Mouse (Mus musculus) neural tube, embryonic 14.5 days (tissue): ENCODE results near the gene Plcl1. TPM values are rescaled to one million over a fixed set of nuclear protein-coding genes. Genes with fewer than 3 reads are reported as not detected.
A peak's percentile ranks its signal among the peaks of the same experiment; 100 is the strongest.

Source experiments
- ATAC-seq: fragments of 200-750 bp; cut with Nextera tagmentation; 2 replicates; pipeline ENCODE4 v1.8.0; 2017; ENCODE audit warnings: low read depth, mild to moderate bottlenecking, moderate TSS enrichment, moderate library complexity
- H3K27ac ChIP-seq: fragments of 300-500 bp; sonication (generic); 2 replicates; pipeline ENCODE4 v1.5.1; 2014; ENCODE audit warnings: low read depth, mild to moderate bottlenecking, control low read depth, low read length, moderate library complexity, mixed read lengths
- H3K27me3 ChIP-seq: fragments of 300-500 bp; sonication (generic); 2 replicates; pipeline ENCODE4 v1.6.1; 2014; ENCODE audit warnings: low read length; ENCODE audit not compliant: control insufficient read depth, insufficient read depth
- H3K36me3 ChIP-seq: fragments of 300-500 bp; sonication (generic); 2 replicates; pipeline ENCODE4 v1.6.1; 2014; ENCODE audit warnings: low read length, mixed read lengths; ENCODE audit not compliant: control insufficient read depth, insufficient read depth
- H3K4me1 ChIP-seq: fragments of 300-500 bp; sonication (generic); 2 replicates; pipeline ENCODE4 v1.6.1; 2014; ENCODE audit warnings: low read length; ENCODE audit not compliant: control insufficient read depth, insufficient read depth
- H3K4me2 ChIP-seq: fragments of 300-500 bp; sonication (generic); 2 replicates; pipeline ENCODE4 v1.6.1; 2014; ENCODE audit warnings: mild to moderate bottlenecking, low read depth, low read length, control low read depth
- H3K4me3 ChIP-seq: fragments of 300-500 bp; sonication (generic); 2 replicates; pipeline ENCODE4 v1.5.1; 2014; ENCODE audit warnings: low read depth, low read length, control low read depth, mixed read lengths
- H3K9ac ChIP-seq: fragments of 300-500 bp; sonication (generic); replicated peaks from 2 replicates; pipeline ENCODE4 v1.6.1; 2014; ENCODE audit warnings: low read depth, mild to moderate bottlenecking, control low read depth, low read length, mixed read lengths
- H3K9me3 ChIP-seq: fragments of 300-500 bp; sonication (generic); 2 replicates; pipeline ENCODE4 v1.6.1; 2016; ENCODE audit warnings: low read length; ENCODE audit not compliant: control insufficient read depth
- WGBS: fragments of 180-500 bp; shearing (Covaris S2); extraction: QIAGEN DNeasy Blood & Tissue Kit; methylation state at CpG from one replicate; pipeline ENCODE4 v1.1.7; 2014; 5-methylcytosine and 5-hydroxymethylcytosine counted together
- polyA plus RNA-seq: library from polyadenylated mRNA; unstranded; fragments of >200 nt; fragmentation: Nextera tagmentation; extraction: Ambion mirVana; gene quantifications from 2 replicates; pipeline ENCODE4 v1.2.1, GENCODE M21; 2014

Gene Plcl1
- 5.4 and 6.9 TPM in 2 replicates for polyA plus RNA-seq

DNA sequence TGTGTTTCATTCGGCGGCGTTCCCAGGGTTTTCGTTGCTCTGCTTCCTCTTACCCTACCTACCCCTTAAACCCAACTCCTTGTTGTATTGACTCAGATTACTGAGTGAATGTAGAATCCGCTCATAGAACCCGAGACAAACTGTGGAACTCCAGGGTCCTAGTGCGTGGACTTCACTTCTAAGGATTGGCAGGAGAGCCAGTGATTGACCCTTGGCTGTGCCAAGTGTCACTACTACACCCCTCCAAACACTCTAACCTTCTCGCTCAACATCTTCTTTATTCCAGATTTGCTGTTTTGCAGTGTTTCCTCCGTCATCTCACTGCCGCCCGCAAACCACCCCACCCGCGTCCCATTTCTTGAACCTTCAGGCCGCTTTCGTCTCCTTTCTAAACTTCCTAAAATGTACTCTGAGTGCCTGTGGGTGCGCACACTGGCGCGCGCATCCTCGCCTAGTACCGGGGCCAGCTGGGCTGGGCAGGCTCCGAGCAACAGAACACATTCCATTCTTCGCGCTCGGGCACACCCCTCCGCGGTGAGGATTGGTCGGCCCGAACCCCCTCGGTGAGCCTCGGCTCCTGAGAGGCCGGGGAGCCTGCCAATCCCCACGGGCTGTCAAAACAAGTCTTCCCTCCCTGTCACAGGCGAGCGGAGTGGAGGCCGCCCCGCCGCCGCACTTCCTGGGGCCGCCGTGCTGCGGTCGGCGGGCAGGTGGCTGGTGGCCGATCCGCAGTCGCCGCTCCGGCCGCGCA lies at the start of gene Plcl1:
Gene Plcl1, plus strand, starts transcription at position 650 of the 751 bp plus-strand sequence.
- 2% methylated on average over 50 of the region's 51 CpGs for WGBS
- H3K4me1 ChIP-seq, result peaks cover 6% of the 10 kb centered on the region
- H3K27ac ChIP-seq, result peak within 1 kb of the TSS; percentile 52
- H3K4me2 ChIP-seq, result peak within 1 kb of the TSS; percentile 91
- peak within 1 kb of the TSS; percentile 78 for H3K4me3 ChIP-seq
- H3K36me3 ChIP-seq, result no peaks in the 10 kb centered on the region
- H3K9me3 ChIP-seq, result no peaks in the 10 kb centered on the region
- peak within 1 kb of the TSS; percentile 77 for H3K9ac ChIP-seq
- H3K27me3 ChIP-seq, result no peaks in the 10 kb centered on the region
- ATAC-seq, result peak; percentile 99

DNA sequence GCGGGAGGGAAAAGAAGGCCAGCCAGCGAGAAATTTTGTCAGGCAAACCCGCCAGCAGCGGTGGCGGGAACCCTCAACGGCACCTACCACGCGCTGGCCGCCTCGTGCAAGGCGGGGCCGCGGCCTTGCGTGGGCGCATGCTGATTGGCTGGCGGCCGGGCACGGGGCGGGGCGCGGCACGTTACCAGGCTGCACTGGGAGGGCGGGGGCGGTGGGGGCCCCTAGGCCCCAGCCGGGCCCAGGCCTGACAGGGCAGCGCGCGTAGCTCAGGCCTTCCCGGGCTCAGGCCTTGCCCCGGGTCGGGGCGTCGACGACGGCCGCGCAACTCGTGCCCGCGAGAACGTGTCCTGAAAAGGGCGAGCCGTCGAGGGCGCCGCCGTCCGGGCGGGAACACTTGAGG lies 43.1 kb upstream of the Plcl1 start:
- no peak overlapping the region; the same call in 1 of the 2 replicates for H3K4me2 ChIP-seq
- no peaks in the 10 kb centered on the region for H3K36me3 ChIP-seq
- WGBS, result 45% methylated on average over 47 of the region's 49 CpGs
- H3K4me1 ChIP-seq, result no peaks in the 10 kb centered on the region
- peak; percentile 31; the same call in 1 of the 2 replicates for ATAC-seq
- no peak overlapping the region for H3K27ac ChIP-seq
- H3K27me3 ChIP-seq, result peaks cover 11% of the 10 kb centered on the region
- H3K4me3 ChIP-seq, result peak overlapping the region; percentile 43
- H3K9ac ChIP-seq, result no peak overlapping the region
- no peaks in the 10 kb centered on the region for H3K9me3 ChIP-seq

DNA sequence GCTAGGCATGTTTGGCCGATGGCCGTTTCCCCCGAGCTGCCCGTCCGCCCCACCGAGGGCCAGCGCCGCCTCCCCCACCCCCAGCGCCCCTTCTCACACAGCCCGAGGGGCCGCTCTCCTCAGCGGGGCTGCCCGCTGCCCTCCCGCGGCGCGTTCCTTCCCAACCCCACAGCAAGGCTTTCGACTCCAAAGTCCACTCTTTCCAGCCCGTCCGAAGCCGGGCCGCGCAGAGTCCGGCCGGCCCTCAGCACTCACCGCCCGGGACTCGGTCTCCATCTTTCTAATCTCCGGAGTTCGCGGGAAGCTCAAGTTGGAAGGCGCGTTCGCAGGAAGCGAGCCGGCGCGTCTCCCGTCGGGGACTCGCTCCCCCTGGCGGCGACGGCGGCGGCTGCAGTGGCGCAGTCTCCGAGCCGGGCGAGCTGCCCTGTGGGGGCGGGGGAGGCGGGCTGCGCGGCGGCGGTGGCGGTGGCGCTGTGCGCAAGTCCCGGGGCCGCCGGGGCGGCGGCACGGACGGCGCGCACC lies 42.6 kb upstream of the Plcl1 start, which contains the start of gene Boll:
Gene Boll, minus strand, starts transcription at position 426 of the 522 bp plus-strand sequence.
- no peaks in the 10 kb centered on the region for H3K36me3 ChIP-seq
- 10% methylated on average over 61 of the region's 68 CpGs for WGBS
- peaks cover 11% of the 10 kb centered on the region for H3K27me3 ChIP-seq
- H3K4me1 ChIP-seq, result no peaks in the 10 kb centered on the region
- peak; percentile 93 for ATAC-seq
- H3K4me3 ChIP-seq, result peak within 1 kb of the TSS; percentile 43
- H3K9ac ChIP-seq, result no peak within 1 kb of the TSS
- H3K4me2 ChIP-seq, result peak within 1 kb of the TSS; percentile 41
- no peak within 1 kb of the TSS for H3K27ac ChIP-seq
- no peaks in the 10 kb centered on the region for H3K9me3 ChIP-seq

DNA sequence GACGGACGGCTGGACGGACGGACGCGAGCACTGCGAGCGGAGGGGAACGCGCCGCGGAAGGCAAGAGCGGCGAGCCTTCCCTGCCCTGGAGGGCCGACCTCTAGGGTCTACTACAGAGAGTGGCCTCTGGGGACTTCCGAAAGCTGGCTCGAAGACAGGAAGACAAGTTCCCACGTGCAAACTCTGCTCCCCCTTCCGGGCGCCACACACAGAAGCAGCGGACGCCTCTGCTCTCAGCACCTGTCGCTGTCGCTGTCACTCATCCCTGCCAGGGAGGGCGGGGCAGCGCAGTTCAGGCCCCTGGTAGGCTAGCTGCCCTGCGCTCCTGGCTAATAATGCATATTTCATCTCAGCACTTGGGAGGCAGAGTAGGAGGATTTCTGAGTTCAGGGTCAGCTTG lies 42.1 kb upstream of the Plcl1 start:
- H3K4me3 ChIP-seq, result peak overlapping the region; percentile 43
- no peak overlapping the region for H3K27ac ChIP-seq
- no peak overlapping the region for H3K9ac ChIP-seq
- no peaks in the 10 kb centered on the region for H3K36me3 ChIP-seq
- no peaks in the 10 kb centered on the region for H3K4me1 ChIP-seq
- no peaks in the 10 kb centered on the region for H3K9me3 ChIP-seq
- ATAC-seq, result peak; percentile 88
- 2% methylated on average over 27 of the region's 27 CpGs for WGBS
- peaks cover 11% of the 10 kb centered on the region for H3K27me3 ChIP-seq
- H3K4me2 ChIP-seq, result peak overlapping the region; percentile 41

DNA sequence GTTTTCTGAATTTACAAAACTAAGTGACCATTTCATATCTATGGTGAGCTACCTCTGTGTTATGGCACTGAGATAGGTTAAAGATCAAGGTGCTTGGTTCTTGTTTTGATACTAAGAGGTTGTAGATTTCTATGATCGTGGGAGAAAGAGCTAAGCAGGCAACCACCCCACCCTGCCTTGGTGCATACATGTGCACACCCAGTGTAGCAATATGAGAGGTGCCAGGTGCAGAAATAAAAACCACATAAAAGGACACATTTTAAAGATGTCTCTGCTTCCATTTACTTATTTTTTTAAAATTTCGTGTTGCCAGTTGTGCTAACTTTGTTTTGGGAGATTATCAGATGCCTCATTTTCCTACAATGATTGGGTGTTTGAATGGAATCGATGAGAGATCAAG lies 33.1 kb upstream of the Plcl1 start:
- Histone ChIP-seq H3K4me2 (no peak overlapping the region), H3K9ac (no peak overlapping the region), H3K4me3 (no peak overlapping the region), H3K9me3 (no peaks in the 10 kb centered on the region), H3K27me3 (no peaks in the 10 kb centered on the region), H3K27ac (no peak overlapping the region), H3K36me3 (no peaks in the 10 kb centered on the region), H3K4me1 (no peaks in the 10 kb centered on the region)
- no peak for ATAC-seq
- WGBS, result 86% methylated on average over 3 of the region's 3 CpGs

DNA sequence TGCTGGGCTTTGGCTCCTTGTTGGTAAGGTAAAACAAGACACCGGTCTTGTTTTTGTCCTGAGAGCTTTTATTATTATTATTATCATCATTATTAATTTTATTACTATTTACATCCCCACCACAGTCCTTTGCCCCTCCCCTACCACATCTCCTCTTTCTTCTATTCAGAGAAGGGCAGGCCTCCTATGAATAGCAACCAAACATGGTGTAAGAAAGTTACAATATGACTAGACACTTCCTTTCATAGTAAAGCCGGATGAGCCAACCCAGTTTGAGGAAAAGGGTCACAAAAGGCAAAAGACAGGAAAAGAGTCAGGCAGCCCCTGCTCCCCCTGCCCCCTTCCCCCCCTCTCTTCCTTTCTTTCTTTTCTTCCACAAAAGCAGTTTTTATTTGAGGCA lies 25.2 kb upstream of the Plcl1 start:
- Histone ChIP-seq H3K27ac (no peak overlapping the region), H3K4me3 (no peak overlapping the region), H3K27me3 (no peaks in the 10 kb centered on the region), H3K36me3 (no peaks in the 10 kb centered on the region), H3K9ac (no peak overlapping the region), H3K4me2 (no peak overlapping the region), H3K4me1 (no peaks in the 10 kb centered on the region), H3K9me3 (no peaks in the 10 kb centered on the region)
- ATAC-seq, result no peak
- WGBS, result 59% methylated on average over 2 of the region's 2 CpGs

DNA sequence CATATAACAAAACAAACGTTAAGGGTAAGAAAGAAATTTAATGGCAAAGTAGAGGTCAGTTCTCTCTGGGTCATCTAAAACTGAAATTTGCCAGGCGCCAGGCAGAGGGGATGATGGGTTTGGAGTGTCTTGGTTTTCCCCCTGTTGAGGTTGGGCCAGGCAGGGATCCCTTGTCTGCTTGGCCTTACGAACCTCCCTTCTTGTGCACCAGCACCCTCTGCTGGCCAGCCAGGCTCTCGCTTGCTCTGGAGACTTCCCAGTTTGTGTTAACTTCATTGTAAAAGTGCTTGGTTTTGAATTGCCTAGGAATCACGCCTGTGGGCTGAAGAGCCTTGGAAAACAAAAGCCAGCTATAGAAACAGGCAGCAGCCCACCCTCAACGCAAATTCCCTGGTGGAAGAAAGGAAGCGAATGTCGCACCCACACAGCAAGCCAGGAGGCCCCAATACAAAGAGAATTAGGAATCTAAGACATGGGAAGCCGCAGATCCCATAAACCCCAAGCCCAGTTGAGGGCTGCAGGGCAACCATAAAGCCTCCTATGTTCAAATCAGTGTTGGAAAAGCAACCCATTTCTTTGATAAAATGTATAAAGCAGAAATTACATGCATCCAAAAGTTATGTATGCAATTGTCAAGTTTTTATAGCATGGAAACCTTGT lies 22.5 kb upstream of the Plcl1 start:
- no peak overlapping the region for H3K27ac ChIP-seq
- WGBS, result 10% methylated on average over 9 of the region's 9 CpGs
- H3K36me3 ChIP-seq, result no peaks in the 10 kb centered on the region
- no peaks in the 10 kb centered on the region for H3K27me3 ChIP-seq
- H3K4me1 ChIP-seq, result no peaks in the 10 kb centered on the region
- no peak overlapping the region for H3K4me3 ChIP-seq
- no peak overlapping the region for H3K9ac ChIP-seq
- peak; percentile 94 for ATAC-seq
- H3K9me3 ChIP-seq, result no peaks in the 10 kb centered on the region
- H3K4me2 ChIP-seq, result no peak overlapping the region

DNA sequence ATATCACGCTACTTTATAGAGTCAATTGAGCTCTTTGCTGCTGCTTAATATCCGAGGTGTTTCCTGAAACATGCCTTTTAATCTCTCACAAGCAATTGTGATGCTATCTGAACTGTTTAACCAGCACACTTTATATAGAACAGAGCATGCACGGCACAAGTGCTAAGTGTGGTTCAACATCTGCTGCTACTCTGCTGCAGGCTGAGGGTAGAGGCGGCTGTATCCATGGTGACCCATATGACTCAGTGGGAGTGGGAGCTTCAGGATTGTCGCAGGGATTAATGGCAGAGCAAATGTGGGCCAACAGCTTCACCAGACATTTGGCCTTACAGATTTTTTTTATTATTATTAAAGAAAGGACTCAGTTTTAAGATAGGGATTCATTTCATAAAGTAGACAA lies 5.8 kb upstream of the Plcl1 start:
- H3K27me3 ChIP-seq, result no peaks in the 10 kb centered on the region
- no peaks in the 10 kb centered on the region for H3K36me3 ChIP-seq
- ATAC-seq, result peak; percentile 78
- no peak overlapping the region for H3K27ac ChIP-seq
- H3K9me3 ChIP-seq, result no peaks in the 10 kb centered on the region
- H3K4me1 ChIP-seq, result peaks cover 2% of the 10 kb centered on the region; the same call in 1 of the 2 replicates
- 32% methylated on average over 5 of the region's 5 CpGs for WGBS
- H3K9ac ChIP-seq, result no peak overlapping the region
- no peak overlapping the region for H3K4me3 ChIP-seq
- H3K4me2 ChIP-seq, result no peak overlapping the region

DNA sequence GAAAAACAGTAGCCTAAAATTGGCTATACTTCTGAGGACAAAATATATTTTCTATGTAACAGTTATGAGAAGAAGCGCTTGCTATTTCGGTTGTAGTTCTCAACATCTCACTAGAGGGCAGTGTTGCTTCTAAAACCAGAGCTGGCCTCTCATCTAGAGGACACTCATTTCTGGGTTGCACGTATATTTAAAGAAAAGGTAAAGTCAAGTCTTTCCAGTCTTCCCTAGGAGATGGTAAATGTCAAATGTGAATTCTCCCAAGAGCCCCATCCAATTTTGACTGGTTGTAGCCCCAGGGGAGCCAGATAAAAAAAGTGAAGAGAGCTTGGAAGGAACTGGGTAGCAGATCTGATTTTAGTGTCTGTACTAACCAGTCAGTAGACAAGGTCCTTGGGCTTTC lies 1.3 kb upstream of the Plcl1 start:
- no peak overlapping the region for H3K27ac ChIP-seq
- WGBS, result 5% methylated on average over 3 of the region's 3 CpGs
- H3K4me1 ChIP-seq, result peaks cover 6% of the 10 kb centered on the region
- H3K9me3 ChIP-seq, result no peaks in the 10 kb centered on the region
- H3K27me3 ChIP-seq, result no peaks in the 10 kb centered on the region
- ATAC-seq, result no peak
- no peak overlapping the region for H3K9ac ChIP-seq
- H3K4me3 ChIP-seq, result no peak overlapping the region
- H3K4me2 ChIP-seq, result peak overlapping the region; percentile 91
- no peaks in the 10 kb centered on the region for H3K36me3 ChIP-seq
